Mouse (Mus musculus): Measurements from ENCODE around the gene Gdf1.

Gene Gdf1

GRCm38 (mm10) chr8:70338931-70339330, 9.3 kb downstream of the Gdf1 start:
- Histone ChIP-seq H3K9me3 (ENCODE audit: low read length) (no peaks in the 10 kb centered on the region), H3K27me3 (ENCODE audit: insufficient read depth, low read length) (no peaks in the 10 kb centered on the region), H3K4me1 (replicated peaks; ENCODE audit: low read depth, low read length) (peaks cover 37% of the 10 kb centered on the region), H3K4me3 (replicated peaks; ENCODE audit: low read length) (no peak overlapping the region), H3K36me3 (ENCODE audit: insufficient read depth, low read length) (peaks cover 100% of the 10 kb centered on the region)
- TF ChIP-seq CTCF (conservative IDR thresholded peaks at IDR 0.05; ENCODE audit: low read length) (no peak), POU5F1 (IDR thresholded peaks at IDR 0.05; ENCODE audit: borderline replicate concordance, low read length) (no peak), NANOG (IDR thresholded peaks at IDR 0.05; ENCODE audit: borderline replicate concordance, low read length) (no peak)

DNA sequence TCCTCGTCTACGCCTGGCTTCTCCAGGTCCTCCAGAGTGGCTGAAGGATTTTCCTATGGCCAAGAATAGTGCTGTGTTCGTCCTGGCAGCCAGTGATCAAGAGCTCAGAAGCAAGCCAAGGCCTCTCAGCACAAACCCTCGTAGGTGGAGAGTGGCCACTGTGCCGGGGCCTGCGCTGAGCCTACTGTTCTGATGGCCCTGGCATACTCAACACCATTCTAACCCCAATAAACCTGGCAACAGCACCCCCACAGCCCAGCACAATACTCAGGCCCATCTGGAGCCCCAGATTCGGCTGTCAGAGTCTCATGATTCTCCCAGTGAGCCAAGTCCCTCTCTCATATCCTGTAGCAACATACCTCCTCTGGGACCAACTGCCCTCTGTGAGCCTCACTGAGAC, 11.0 kb downstream of the Gdf1 start:
- Histone ChIP-seq H3K4me1 (replicated peaks; ENCODE audit: low read depth, low read length) (peaks cover 53% of the 10 kb centered on the region), H3K9me3 (ENCODE audit: low read length) (no peaks in the 10 kb centered on the region), H3K4me3 (replicated peaks; ENCODE audit: low read length) (no peak overlapping the region), H3K36me3 (ENCODE audit: insufficient read depth, low read length) (peaks cover 100% of the 10 kb centered on the region), H3K27me3 (ENCODE audit: insufficient read depth, low read length) (no peaks in the 10 kb centered on the region)
- no peak for TF ChIP-seq NANOG (IDR thresholded peaks at IDR 0.05; ENCODE audit: borderline replicate concordance, low read length)

DNA sequence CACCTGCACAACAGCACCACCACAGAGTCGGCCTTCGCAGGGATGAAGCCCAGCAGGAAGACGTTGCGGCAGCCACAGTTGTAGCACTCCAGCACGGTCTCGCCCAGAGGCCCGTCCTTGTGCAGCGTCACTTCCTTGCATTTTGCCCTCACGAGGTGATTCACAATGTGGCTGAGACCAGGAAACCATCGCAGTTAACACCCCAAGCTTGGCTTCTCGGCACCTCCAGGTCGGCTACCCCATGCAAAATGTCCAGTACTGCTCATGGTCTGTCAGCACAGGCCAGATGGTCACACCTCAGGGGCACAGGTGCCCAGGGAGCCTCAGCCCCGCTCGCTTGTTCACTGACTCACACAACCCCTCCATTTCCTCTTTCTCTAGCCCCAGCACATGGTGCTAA, 12.4 kb downstream of the Gdf1 start:
- Histone ChIP-seq H3K9me3 (ENCODE audit: low read length) (no peaks in the 10 kb centered on the region), H3K36me3 (ENCODE audit: insufficient read depth, low read length) (peaks cover 99% of the 10 kb centered on the region), H3K4me3 (replicated peaks; ENCODE audit: low read length) (no peak overlapping the region), H3K27me3 (ENCODE audit: insufficient read depth, low read length) (no peaks in the 10 kb centered on the region), H3K4me1 (replicated peaks; ENCODE audit: low read depth, low read length) (peaks cover 66% of the 10 kb centered on the region)
- TF ChIP-seq POU5F1 (IDR thresholded peaks at IDR 0.05; ENCODE audit: borderline replicate concordance, low read length) (no peak), NANOG (IDR thresholded peaks at IDR 0.05; ENCODE audit: borderline replicate concordance, low read length) (no peak), CTCF (conservative IDR thresholded peaks at IDR 0.05; ENCODE audit: low read length) (no peak)

DNA sequence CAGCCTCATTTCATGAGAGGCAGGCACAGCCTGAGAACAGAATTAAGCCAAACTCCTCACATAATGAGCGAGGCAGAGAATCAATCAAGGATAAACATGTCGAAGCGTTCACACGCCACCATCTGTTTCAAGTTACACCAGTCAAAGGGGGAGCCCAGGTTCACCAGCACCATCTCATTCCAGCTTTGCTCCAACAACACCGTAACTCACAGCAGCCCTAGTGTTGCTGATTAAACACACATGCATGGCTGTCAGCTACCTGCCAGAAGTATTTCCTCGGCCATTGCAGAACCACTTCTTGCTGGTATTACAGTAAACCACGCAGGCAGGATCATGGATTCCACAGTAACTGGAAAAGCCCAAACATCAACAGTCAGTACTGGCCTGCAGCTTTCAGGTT, 13.5 kb downstream of the Gdf1 start:
- no peaks in the 10 kb centered on the region for H3K9me3 ChIP-seq (ENCODE audit: low read length)
- no peaks in the 10 kb centered on the region for H3K27me3 ChIP-seq (ENCODE audit: insufficient read depth, low read length)
- no peak for TF ChIP-seq CTCF (conservative IDR thresholded peaks at IDR 0.05; ENCODE audit: low read length)
- TF ChIP-seq POU5F1 (IDR thresholded peaks at IDR 0.05; ENCODE audit: borderline replicate concordance, low read length) = no peak
- no peak for TF ChIP-seq NANOG (IDR thresholded peaks at IDR 0.05; ENCODE audit: borderline replicate concordance, low read length)
- peaks cover 99% of the 10 kb centered on the region for H3K36me3 ChIP-seq (ENCODE audit: insufficient read depth, low read length)
- H3K4me1 ChIP-seq (replicated peaks; ENCODE audit: low read depth, low read length) = peaks cover 77% of the 10 kb centered on the region
- H3K4me3 ChIP-seq (replicated peaks; ENCODE audit: low read length) = no peak overlapping the region

- no peak overlapping the region for H3K4me3 ChIP-seq (replicated peaks; ENCODE audit: low read length)
- peaks cover 99% of the 10 kb centered on the region for H3K36me3 ChIP-seq (ENCODE audit: insufficient read depth, low read length)
- no peaks in the 10 kb centered on the region for H3K27me3 ChIP-seq (ENCODE audit: insufficient read depth, low read length)
- peaks cover 83% of the 10 kb centered on the region for H3K4me1 ChIP-seq (replicated peaks; ENCODE audit: low read depth, low read length)
- TF ChIP-seq POU5F1 (IDR thresholded peaks at IDR 0.05; ENCODE audit: borderline replicate concordance, low read length) (no peak), CTCF (conservative IDR thresholded peaks at IDR 0.05; ENCODE audit: low read length) (peak; percentile 33)
- no peaks in the 10 kb centered on the region for H3K9me3 ChIP-seq (ENCODE audit: low read length)
Measured at GRCm38 (mm10) chr8:70343696-70344095, 14.1 kb downstream of the Gdf1 start.

DNA sequence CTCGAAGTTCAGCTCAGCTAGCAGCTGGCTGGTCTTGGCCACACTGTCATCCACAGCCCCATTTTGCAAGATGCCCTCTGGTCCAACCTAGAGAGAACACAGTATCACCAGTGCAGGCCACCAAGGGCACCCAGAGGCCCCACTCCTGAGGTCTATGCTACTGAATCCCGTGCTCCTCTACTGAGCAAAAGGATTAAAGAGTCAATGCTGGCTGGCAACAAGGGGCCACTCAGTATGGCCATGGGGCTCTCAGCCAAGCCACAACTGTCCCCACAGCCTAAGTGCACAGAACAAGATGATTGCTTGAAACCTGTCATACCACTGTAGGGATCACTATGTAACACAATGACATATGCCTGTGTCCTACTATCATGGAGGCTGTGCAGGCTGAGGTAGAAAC, 14.7 kb downstream of the Gdf1 start:
- no peak overlapping the region for H3K4me3 ChIP-seq (replicated peaks; ENCODE audit: low read length)
- no peak for TF ChIP-seq CTCF (conservative IDR thresholded peaks at IDR 0.05; ENCODE audit: low read length)
- TF ChIP-seq NANOG (IDR thresholded peaks at IDR 0.05; ENCODE audit: borderline replicate concordance, low read length) = no peak
- no peak for TF ChIP-seq POU5F1 (IDR thresholded peaks at IDR 0.05; ENCODE audit: borderline replicate concordance, low read length)
- no peaks in the 10 kb centered on the region for H3K9me3 ChIP-seq (ENCODE audit: low read length)
- H3K4me1 ChIP-seq (replicated peaks; ENCODE audit: low read depth, low read length) = peaks cover 89% of the 10 kb centered on the region
- no peaks in the 10 kb centered on the region for H3K27me3 ChIP-seq (ENCODE audit: insufficient read depth, low read length)
- H3K36me3 ChIP-seq (ENCODE audit: insufficient read depth, low read length) = peaks cover 99% of the 10 kb centered on the region

DNA sequence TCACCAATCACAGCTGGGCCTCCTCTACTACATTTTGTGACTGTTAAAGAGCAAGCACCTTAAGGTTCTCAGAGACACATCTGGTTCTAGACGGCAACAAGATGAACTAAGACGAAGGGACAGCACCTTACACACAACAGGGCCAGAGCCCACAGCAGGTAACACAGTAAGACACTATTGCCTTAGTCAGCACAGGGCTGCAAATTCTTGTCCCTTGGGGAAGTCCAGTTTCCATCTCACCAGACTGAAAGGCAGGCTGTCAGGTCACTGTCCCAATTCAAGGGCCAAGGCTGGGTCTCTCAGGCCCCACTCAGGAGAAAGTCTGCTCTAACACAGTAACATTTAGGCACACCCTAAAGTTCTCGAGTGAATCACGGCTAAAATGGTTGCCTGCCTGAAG, 17.8 kb downstream of the Gdf1 start:
- Histone ChIP-seq H3K36me3 (ENCODE audit: insufficient read depth, low read length) (peaks cover 97% of the 10 kb centered on the region), H3K4me3 (replicated peaks; ENCODE audit: low read length) (no peak overlapping the region), H3K27me3 (ENCODE audit: insufficient read depth, low read length) (no peaks in the 10 kb centered on the region), H3K9me3 (ENCODE audit: low read length) (no peaks in the 10 kb centered on the region), H3K4me1 (replicated peaks; ENCODE audit: low read depth, low read length) (peaks cover 97% of the 10 kb centered on the region)
- TF ChIP-seq NANOG (IDR thresholded peaks at IDR 0.05; ENCODE audit: borderline replicate concordance, low read length) = no peak
- no peak for TF ChIP-seq CTCF (conservative IDR thresholded peaks at IDR 0.05; ENCODE audit: low read length)
- no peak for TF ChIP-seq POU5F1 (IDR thresholded peaks at IDR 0.05; ENCODE audit: borderline replicate concordance, low read length)

GRCm38 (mm10) chr8:70347860-70348420, 18.3 kb downstream of the Gdf1 start:
- Histone ChIP-seq H3K27me3 (ENCODE audit: insufficient read depth, low read length) (no peaks in the 10 kb centered on the region), H3K9me3 (ENCODE audit: low read length) (no peaks in the 10 kb centered on the region), H3K4me3 (replicated peaks; ENCODE audit: low read length) (peak overlapping the region; percentile 45), H3K4me1 (replicated peaks; ENCODE audit: low read depth, low read length) (peaks cover 92% of the 10 kb centered on the region), H3K36me3 (ENCODE audit: insufficient read depth, low read length) (peaks cover 92% of the 10 kb centered on the region)
- TF ChIP-seq CTCF (conservative IDR thresholded peaks at IDR 0.05; ENCODE audit: low read length) (no peak), POU5F1 (IDR thresholded peaks at IDR 0.05; ENCODE audit: borderline replicate concordance, low read length) (no peak), NANOG (IDR thresholded peaks at IDR 0.05; ENCODE audit: borderline replicate concordance, low read length) (no peak)
